Mouse (Mus musculus): ENCODE measurements around the gene Pianp. TPM values are rescaled to one million over a fixed set of nuclear protein-coding genes. Genes with fewer than 3 reads are reported as not detected.
"Not testable (repeated sequence)": the region's sequence is repeated elsewhere in the genome, so short reads cannot be mapped to it uniquely, and the experiment has no call there.

Gene Pianp
- total RNA-seq, 1 experiment: 2.9 TPM

DNA sequence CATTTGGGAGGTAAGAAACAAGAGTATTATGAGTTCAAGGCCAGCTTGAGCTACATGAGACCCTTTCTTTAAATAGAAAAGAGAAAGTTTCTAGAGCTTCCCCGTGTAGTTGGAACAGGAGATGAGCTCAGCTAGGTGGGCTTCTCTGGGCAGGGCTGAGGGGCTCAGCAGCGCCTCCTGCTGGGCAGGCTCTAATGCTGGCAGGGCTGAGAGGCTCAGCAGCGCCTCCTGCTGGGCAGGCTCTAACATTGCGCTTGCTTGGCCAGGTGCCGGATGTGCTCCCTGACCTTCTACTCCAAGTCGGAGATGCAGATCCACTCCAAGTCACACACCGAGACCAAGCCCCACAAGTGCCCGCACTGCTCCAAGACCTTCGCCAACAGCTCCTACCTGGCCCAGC is 34.0 kb downstream of the Pianp start:
- TF ChIP-seq ZNF384 (IDR thresholded peaks at IDR 0.05; ENCODE audit: low read depth, low read length) (peak; percentile 64; the same call in 1 of the 2 replicates), HCFC1 (IDR thresholded peaks at IDR 0.05; ENCODE audit: borderline replicate concordance, insufficient read depth, low read length) (peak; percentile 57; the same call in 1 of the 2 replicates), ZC3H11A (IDR thresholded peaks at IDR 0.05; ENCODE audit: borderline replicate concordance, low read depth, low read length) (peak; percentile 71; the same call in 1 of the 2 replicates)
- peak; percentile 68 for DNase-seq (ENCODE audit: low read depth, low spot score)
- H3K4me1 ChIP-seq (ENCODE audit: control insufficient read depth in 2 of 2, insufficient read depth in 2 of 2, low read length in 2 of 2, poor library complexity in 1 of 2); H3K9me3 ChIP-seq (ENCODE audit: control insufficient read depth, insufficient read depth, low read depth, low read length); H3K9ac ChIP-seq (ENCODE audit: insufficient read depth, low read depth, low read length, poor library complexity, severe bottlenecking); H3K4me3 ChIP-seq (ENCODE audit: insufficient read depth in 1 of 2, low read depth in 1 of 2, low read length in 2 of 2, poor library complexity in 1 of 2, severe bottlenecking in 1 of 2); H3K27ac ChIP-seq (ENCODE audit: insufficient read depth, low read depth, low read length, poor library complexity, severe bottlenecking); in situ Hi-C loops (cut with MboI; ENCODE audit: low sequenced_read_pairs in 2 of 2, unreplicated experiment in 2 of 2): not testable (repeated sequence)
- peaks cover 38% of the 10 kb centered on the region for H3K36me3 ChIP-seq (ENCODE audit: control insufficient read depth, insufficient read depth, low read length, poor library complexity, severe bottlenecking)

DNA sequence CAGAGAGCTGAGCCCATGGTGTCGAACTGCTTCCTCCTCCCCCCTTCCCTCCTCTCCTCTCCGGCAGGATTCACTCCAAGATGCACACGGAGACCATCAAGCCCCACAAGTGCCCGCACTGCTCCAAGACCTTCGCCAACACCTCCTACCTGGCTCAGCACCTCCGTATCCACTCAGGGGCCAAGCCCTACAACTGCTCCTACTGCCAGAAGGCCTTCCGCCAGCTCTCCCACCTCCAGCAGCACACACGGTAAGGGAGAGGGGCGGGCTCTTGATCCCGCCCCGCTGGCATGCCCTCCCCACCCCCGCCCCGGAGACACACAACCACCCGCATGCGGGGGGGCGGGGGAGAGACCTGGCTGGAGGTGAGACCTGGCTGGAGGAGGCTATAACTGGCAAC is 35.1 kb downstream of the Pianp start:
- H3K36me3 ChIP-seq (ENCODE audit: control insufficient read depth, insufficient read depth, low read length, poor library complexity, severe bottlenecking): peaks cover 43% of the 10 kb centered on the region
- TF ChIP-seq CHD2 (IDR thresholded peaks at IDR 0.05; ENCODE audit: low read depth, low read length) (no peak), HCFC1 (IDR thresholded peaks at IDR 0.05; ENCODE audit: borderline replicate concordance, insufficient read depth, low read length) (no peak), ZNF384 (IDR thresholded peaks at IDR 0.05; ENCODE audit: low read depth, low read length) (no peak), ZC3H11A (IDR thresholded peaks at IDR 0.05; ENCODE audit: borderline replicate concordance, low read depth, low read length) (no peak), MAFK (IDR thresholded peaks at IDR 0.05; ENCODE audit: insufficient read depth, low read depth, low read length) (no peak)
- H3K27ac ChIP-seq (ENCODE audit: insufficient read depth, low read depth, low read length, poor library complexity, severe bottlenecking): no peak overlapping the region; the same call in 1 of the 2 replicates
- H3K4me1 ChIP-seq (ENCODE audit: control insufficient read depth in 2 of 2, insufficient read depth in 2 of 2, low read length in 2 of 2, poor library complexity in 1 of 2): peaks cover 0 to 6% of the 10 kb centered on the region in 2 experiments; a peak in 1 of 4 replicates
- H3K9ac ChIP-seq (ENCODE audit: insufficient read depth, low read depth, low read length, poor library complexity, severe bottlenecking): peak overlapping the region; percentile 21; the same call in 1 of the 2 replicates
- in situ Hi-C loops (cut with MboI; ENCODE audit: low sequenced_read_pairs in 2 of 2, unreplicated experiment in 2 of 2): no loop called here
- H3K9me3 ChIP-seq (ENCODE audit: control insufficient read depth, insufficient read depth, low read depth, low read length): no peaks in the 10 kb centered on the region
- H3K4me3 ChIP-seq (ENCODE audit: insufficient read depth in 1 of 2, low read depth in 1 of 2, low read length in 2 of 2, poor library complexity in 1 of 2, severe bottlenecking in 1 of 2): peak overlapping the region in 1 of 2 experiments; percentile 25; a peak in 1 of 4 replicates
- no peak for DNase-seq (ENCODE audit: low read depth, low spot score)

DNA sequence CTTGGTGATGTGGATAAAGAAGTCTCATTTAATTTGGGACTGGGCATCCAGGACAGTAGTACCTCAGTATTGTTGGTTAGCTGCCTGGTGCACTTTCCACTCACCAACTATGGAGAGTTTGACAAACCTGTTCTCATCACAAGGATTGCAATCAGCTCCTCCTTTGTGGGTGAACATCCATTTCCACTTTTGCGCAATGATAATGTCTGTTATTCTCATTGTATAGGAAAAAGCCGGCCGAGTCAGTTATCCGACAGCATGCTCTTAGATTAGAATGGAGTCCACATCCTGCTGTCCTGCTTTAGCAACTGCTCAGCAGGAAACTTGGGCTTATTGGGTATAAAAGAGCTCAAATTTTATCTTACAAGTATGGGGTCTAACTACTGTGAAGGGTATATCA is 42.2 kb downstream of the Pianp start:
- H3K4me1 ChIP-seq (ENCODE audit: control insufficient read depth in 2 of 2, insufficient read depth in 2 of 2, low read length in 2 of 2, poor library complexity in 1 of 2): no peaks in the 10 kb centered on the region; a peak in 2 of 4 replicates
- H3K9me3 ChIP-seq (ENCODE audit: control insufficient read depth, insufficient read depth, low read depth, low read length): no peaks in the 10 kb centered on the region
- TF ChIP-seq MAFK (IDR thresholded peaks at IDR 0.05; ENCODE audit: insufficient read depth, low read depth, low read length): no peak
- H3K4me3 ChIP-seq (ENCODE audit: insufficient read depth in 1 of 2, low read depth in 1 of 2, low read length in 2 of 2, poor library complexity in 1 of 2, severe bottlenecking in 1 of 2): 0 out of 4 replicates have a peak overlapping the region, but pooled peaks of 1 of the 2 experiments have one; percentile 63
- H3K36me3 ChIP-seq (ENCODE audit: control insufficient read depth, insufficient read depth, low read length, poor library complexity, severe bottlenecking): peaks cover 21% of the 10 kb centered on the region
- DNase-seq (ENCODE audit: low read depth, low spot score): no peak
- no peak overlapping the region; the same call in 1 of the 2 replicates for H3K27ac ChIP-seq (ENCODE audit: insufficient read depth, low read depth, low read length, poor library complexity, severe bottlenecking)
- H3K9ac ChIP-seq (ENCODE audit: insufficient read depth, low read depth, low read length, poor library complexity, severe bottlenecking): no peak overlapping the region
- in situ Hi-C loops (cut with MboI; ENCODE audit: low sequenced_read_pairs in 2 of 2, unreplicated experiment in 2 of 2): no loop called here

- peak overlapping the region; percentile 74; the same call in 1 of the 2 replicates for H3K9ac ChIP-seq (ENCODE audit: insufficient read depth, low read depth, low read length, poor library complexity, severe bottlenecking)
- no peak for DNase-seq (ENCODE audit: low read depth, low spot score)
Measured at GRCm38 (mm10) chr6:125039131-125039530, 42.6 kb downstream of the Pianp start.

More at GRCm38 (mm10) chr6:125039131-125039530, 42.6 kb downstream of the Pianp start:
- Histone ChIP-seq H3K4me3 (ENCODE audit: insufficient read depth in 1 of 2, low read depth in 1 of 2, low read length in 2 of 2, poor library complexity in 1 of 2, severe bottlenecking in 1 of 2) (peak overlapping the region; percentile 57 to 63), H3K36me3 (ENCODE audit: control insufficient read depth, insufficient read depth, low read length, poor library complexity, severe bottlenecking) (peaks cover 17% of the 10 kb centered on the region), H3K4me1 (ENCODE audit: control insufficient read depth in 2 of 2, insufficient read depth in 2 of 2, low read length in 2 of 2, poor library complexity in 1 of 2) (no peaks in the 10 kb centered on the region; a peak in 2 of 4 replicates), H3K9me3 (ENCODE audit: control insufficient read depth, insufficient read depth, low read depth, low read length) (no peaks in the 10 kb centered on the region), H3K27ac (ENCODE audit: insufficient read depth, low read depth, low read length, poor library complexity, severe bottlenecking) (no peak overlapping the region; the same call in 1 of the 2 replicates)
- TF ChIP-seq HCFC1 (IDR thresholded peaks at IDR 0.05; ENCODE audit: borderline replicate concordance, insufficient read depth, low read length) (no peak), MAFK (IDR thresholded peaks at IDR 0.05; ENCODE audit: insufficient read depth, low read depth, low read length) (no peak), ZC3H11A (IDR thresholded peaks at IDR 0.05; ENCODE audit: borderline replicate concordance, low read depth, low read length) (no peak), CHD2 (IDR thresholded peaks at IDR 0.05; ENCODE audit: low read depth, low read length) (no peak), ZNF384 (IDR thresholded peaks at IDR 0.05; ENCODE audit: low read depth, low read length) (no peak)
- in situ Hi-C loops (cut with MboI; ENCODE audit: low sequenced_read_pairs in 2 of 2, unreplicated experiment in 2 of 2): no loop called here

Data from ES-E14 (cell line).